Mouse (Mus musculus) retina, adult 2 months (tissue): Measurements from ENCODE around the gene Ube2e3.

Experiments
- DNase-seq: peaks from one replicate; pipeline ENCODE4 v3.0.0-alpha.2; 2012; ENCODE audit warnings: low read depth, low spot score

Ube2e3 gene

GRCm38 (mm10) chr2:78882743-78883433, 15.0 kb downstream of the Ube2e3 start:
- no peak for DNase-seq

- DNase-seq = no peak
Observed at GRCm38 (mm10) chr2:78886446-78886845, 18.5 kb downstream of the Ube2e3 start.

DNA sequence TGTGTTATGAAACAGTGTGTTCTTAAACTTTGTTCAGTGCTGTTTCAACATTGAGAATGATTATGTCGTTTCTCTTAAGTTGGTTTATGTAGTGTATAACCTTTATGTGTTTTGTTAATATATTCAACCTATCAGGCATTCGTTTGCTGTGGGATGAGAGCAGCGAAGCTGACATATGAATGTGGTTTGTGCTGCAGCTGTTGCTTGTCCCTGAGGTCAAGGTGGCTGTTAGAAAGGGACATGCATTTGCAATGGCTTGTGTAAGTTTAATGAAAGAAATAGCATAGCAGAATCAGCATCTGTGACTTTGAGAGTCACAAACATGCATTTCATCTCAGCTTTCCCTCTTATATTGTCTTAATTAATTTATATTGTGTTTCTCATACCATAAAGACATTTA, 20.3 kb downstream of the Ube2e3 start:
- no peak for DNase-seq

- DNase-seq = no peak
Observed at GRCm38 (mm10) chr2:78895216-78895615, 27.3 kb downstream of the Ube2e3 start.

DNA sequence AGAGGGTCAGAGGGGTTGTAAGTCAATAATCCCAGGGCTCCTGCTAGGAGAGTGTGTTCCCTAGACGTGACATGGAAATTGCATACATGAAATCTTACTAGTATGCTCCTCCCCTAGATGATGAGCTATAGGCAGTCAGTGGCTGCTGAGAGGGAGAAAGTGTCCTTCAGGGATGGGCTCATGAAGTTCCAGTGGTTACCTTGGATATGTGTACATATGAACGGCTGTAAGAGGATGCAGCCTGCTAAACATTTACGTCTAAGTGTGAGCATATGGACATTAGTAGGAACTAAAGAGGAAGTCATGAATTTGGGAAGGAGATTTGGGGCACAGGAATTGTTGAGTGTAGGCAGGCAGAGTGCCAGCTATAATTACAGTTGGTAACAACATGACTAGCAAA, 38.0 kb downstream of the Ube2e3 start:
- DNase-seq = no peak

GRCm38 (mm10) chr2:78911516-78911915, 43.6 kb downstream of the Ube2e3 start:
- DNase-seq = no peak

DNA sequence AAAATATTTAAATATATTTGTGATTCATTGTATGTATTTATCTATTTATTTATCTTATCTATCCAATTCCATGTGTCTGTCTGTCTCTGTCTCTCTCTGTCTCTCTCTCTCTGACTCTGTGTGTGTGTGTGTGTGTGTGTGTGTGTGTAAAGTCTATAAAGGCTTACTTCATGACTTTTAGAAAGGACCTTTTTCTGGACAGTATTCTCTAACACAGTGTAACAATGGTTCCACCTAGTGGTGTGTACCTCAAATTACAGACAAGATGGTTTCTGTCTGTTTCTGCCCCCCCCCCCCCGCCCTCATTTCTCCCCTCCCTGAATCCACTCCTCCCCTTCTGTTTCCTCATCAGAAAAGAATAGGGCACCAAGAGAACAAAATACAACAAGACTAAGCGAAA, 46.9 kb downstream of the Ube2e3 start:
- DNase-seq = no peak

- no peak for DNase-seq
Observed at GRCm38 (mm10) chr2:78922980-78923674, 55.2 kb downstream of the Ube2e3 start.

- no peak for DNase-seq
Observed at GRCm38 (mm10) chr2:78925807-78926206, 57.9 kb downstream of the Ube2e3 start.

GRCm38 (mm10) chr2:78927625-78928024, 59.7 kb downstream of the Ube2e3 start:
- no peak for DNase-seq

- no peak for DNase-seq
Observed at GRCm38 (mm10) chr2:78928080-78928479, 60.2 kb downstream of the Ube2e3 start.

DNA sequence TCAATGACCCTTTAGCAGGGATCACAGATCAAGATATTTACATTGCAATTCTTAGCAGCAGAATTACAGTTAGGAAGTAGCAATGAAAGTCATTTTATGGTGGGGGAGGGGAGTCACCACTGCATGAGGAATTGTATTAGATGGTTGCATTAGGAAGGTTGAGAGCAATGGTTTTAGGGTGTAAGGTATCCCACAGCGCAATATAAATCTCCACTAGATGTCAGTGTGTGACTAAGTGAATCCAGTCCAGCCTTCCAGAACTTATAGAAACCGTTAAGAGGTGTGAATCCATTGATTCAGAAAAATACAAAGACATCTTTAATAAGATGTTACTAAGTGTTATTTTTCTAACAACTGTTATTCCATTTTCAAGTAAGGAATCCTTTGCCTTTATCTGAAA, 63.4 kb downstream of the Ube2e3 start:
- no peak for DNase-seq

GRCm38 (mm10) chr2:78959451-78959850, 91.5 kb downstream of the Ube2e3 start:
- no peak for DNase-seq

DNA sequence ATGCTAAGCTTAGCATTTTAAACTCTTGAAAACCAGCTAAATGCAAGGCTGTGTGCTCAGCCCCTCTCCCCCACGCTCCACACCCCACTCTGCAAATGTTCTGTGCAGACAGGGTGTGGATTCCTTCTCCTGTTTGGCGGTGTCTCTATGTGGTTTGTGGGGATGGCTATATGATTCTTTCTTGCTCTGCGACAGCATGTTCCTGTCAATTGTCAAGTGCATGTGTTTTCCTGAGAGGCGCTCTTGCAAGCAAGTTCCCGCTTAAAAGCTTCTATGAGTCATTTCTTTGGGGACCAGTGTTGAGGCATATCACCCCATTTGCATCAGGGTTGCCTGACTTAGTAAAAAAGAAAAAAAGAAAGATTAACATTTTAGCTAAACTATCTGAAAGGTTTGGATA, 92.4 kb downstream of the Ube2e3 start:
- DNase-seq = no peak

DNA sequence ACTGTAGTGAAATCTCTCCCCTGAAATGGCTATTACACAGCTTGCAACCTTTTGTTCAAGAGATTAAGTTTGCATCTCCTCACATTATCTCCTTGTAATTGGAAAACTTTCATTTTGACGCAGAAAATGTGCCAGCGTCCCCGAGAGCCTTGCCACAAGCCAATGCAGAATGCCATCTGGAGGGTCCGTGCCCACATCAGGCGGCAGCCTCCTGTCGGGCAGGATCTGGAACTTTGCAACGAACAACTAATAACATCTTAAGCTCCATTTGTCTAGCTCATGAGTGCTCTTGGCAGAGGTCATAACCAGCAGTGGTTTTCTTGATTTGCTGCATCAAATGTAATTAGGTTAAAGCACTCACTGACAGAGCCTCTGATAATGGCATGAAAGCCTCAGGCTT, 93.1 kb downstream of the Ube2e3 start:
- DNase-seq = no peak

GRCm38 (mm10) chr2:78961580-78961979, 93.7 kb downstream of the Ube2e3 start:
- DNase-seq = no peak

DNA sequence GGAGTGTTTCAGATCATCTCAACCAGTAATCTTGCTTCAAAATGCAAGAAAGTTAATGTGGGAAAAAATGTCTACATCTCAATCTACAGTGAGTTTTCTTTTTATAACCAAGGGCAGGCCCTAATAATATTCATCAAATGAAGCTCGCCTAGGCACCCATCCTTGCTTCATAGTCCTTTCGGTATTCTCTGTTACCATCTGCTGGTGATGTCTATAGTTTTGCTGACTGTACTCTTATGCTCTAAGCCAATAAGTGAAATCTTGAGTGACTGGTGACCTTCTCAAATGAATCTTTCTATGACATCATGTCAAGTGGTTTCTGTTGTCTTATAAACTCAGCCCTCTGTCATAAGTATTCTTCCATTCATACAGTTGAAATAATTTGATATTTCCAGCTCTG, 97.1 kb downstream of the Ube2e3 start:
- no peak for DNase-seq

DNA sequence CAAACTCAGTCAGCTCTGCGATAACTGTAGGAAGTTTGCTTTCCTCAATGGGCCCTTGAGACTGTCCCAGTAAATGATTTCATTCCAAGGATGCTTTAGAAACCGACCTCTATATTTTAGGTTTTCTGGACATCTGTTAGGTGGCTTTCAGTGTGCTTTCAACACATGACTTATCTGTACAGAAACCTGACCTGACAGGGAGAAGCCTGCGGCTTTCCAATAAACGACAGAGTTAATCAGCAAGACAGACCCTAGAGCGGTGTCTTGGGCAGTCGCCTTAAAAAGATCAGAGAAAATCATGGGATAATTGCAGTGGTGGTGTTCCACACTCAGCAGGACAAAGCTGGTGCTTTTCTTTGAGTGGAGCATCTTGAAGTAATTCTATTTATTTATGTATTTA, 97.5 kb downstream of the Ube2e3 start:
- DNase-seq = no peak

GRCm38 (mm10) chr2:78970088-78970487, 102.2 kb downstream of the Ube2e3 start:
- DNase-seq = no peak
